Mouse (Mus musculus) liver, postnatal 0 days (tissue): ENCODE data around the gene Lmo1. TPM values are rescaled to one million over a fixed set of nuclear protein-coding genes. Genes with fewer than 3 reads are reported as not detected.

ENCODE experiments used
- ATAC-seq: fragments of 200-750 bp; cut with Nextera tagmentation; 2 replicates; pipeline ENCODE4 v1.8.0; 2017; ENCODE audit warnings: mild to moderate bottlenecking, moderate library complexity
- DNase-seq: peaks from one replicate; pipeline ENCODE4 v3.0.0-alpha.2; 2016
- H3K27ac ChIP-seq: fragments of 300-500 bp; sonication (generic); 2 replicates; pipeline ENCODE4 v1.5.1; 2014; ENCODE audit warnings: antibody characterized with exemption, moderate library complexity, mild to moderate bottlenecking, low read depth
- H3K27me3 ChIP-seq: fragments of 300-500 bp; sonication (generic); 2 replicates; pipeline ENCODE4 v1.6.1; 2014; ENCODE audit warnings: low read length, control low read depth, mixed read lengths; ENCODE audit not compliant: insufficient read depth
- H3K36me3 ChIP-seq: fragments of 300-500 bp; sonication (generic); replicated peaks from 2 replicates; pipeline ENCODE4 v1.6.1; 2014; ENCODE audit warnings: mild to moderate bottlenecking, control low read depth, low read length, moderate library complexity, mixed read lengths; ENCODE audit not compliant: insufficient read depth
- H3K4me1 ChIP-seq: fragments of 300-500 bp; sonication (generic); 2 replicates; pipeline ENCODE4 v1.6.1; 2014; ENCODE audit warnings: antibody characterized with exemption, mild to moderate bottlenecking, control low read depth; ENCODE audit not compliant: insufficient read depth
- H3K4me2 ChIP-seq: fragments of 300-500 bp; sonication (generic); 2 replicates; pipeline ENCODE4 v1.6.1; 2014; ENCODE audit warnings: low read depth, mild to moderate bottlenecking, low read length, moderate library complexity, mixed read lengths
- H3K4me3 ChIP-seq: fragments of 300-500 bp; sonication (generic); 2 replicates; pipeline ENCODE4 v1.5.1; 2014; ENCODE audit warnings: low read depth, low read length
- H3K9ac ChIP-seq: fragments of 300-500 bp; sonication (generic); replicated peaks from 2 replicates; pipeline ENCODE4 v1.6.1; 2014; ENCODE audit warnings: mild to moderate bottlenecking, moderate library complexity
- H3K9me3 ChIP-seq: fragments of 300-500 bp; sonication (generic); 2 replicates; pipeline ENCODE4 v1.6.1; 2016; ENCODE audit warnings: mild to moderate bottlenecking, control low read depth, low read length, mixed read lengths
- CTCF ChIP-seq: sonication (generic); IDR thresholded peaks from 2 replicates; pipeline ENCODE4 v1.5.1; 2016; ENCODE audit warnings: antibody characterized with exemption, low read depth
- EP300 ChIP-seq: IDR thresholded peaks from 2 replicates; pipeline ENCODE4 v1.6.1; 2016; ENCODE audit warnings: antibody characterized with exemption, low read depth, mild to moderate bottlenecking
- WGBS: fragments of 180-500 bp; shearing (Covaris S2); extraction: QIAGEN DNeasy Blood & Tissue Kit; methylation state at CpG from one replicate; pipeline ENCODE4 v1.1.7; 2014; ENCODE audit not compliant: insufficient replicate concordance; 5-methylcytosine and 5-hydroxymethylcytosine counted together
- polyA plus RNA-seq: library from polyadenylated mRNA; unstranded; fragments of >200 nt; fragmentation: Nextera tagmentation; extraction: Ambion mirVana; gene quantifications from 2 replicates; pipeline ENCODE4 v1.2.1, GENCODE M21; 2015

Gene Lmo1
- polyA plus RNA-seq, 1 experiment from 2014 or later, result 1.8 TPM

- no peak overlapping the region for H3K4me3 ChIP-seq
- TF ChIP-seq CTCF (peak; percentile 86), EP300 (no peak)
- H3K9ac ChIP-seq, result no peak overlapping the region
- no peaks in the 10 kb centered on the region for H3K36me3 ChIP-seq
- 65% methylated on average over 2 of the region's 2 CpGs for WGBS
- DNase-seq (peak; percentile 80), ATAC-seq (no peak)
- H3K9me3 ChIP-seq, result no peaks in the 10 kb centered on the region
- H3K4me1 ChIP-seq, result no peaks in the 10 kb centered on the region
- no peak overlapping the region for H3K4me2 ChIP-seq
- H3K27me3 ChIP-seq, result no peaks in the 10 kb centered on the region
- no peak overlapping the region for H3K27ac ChIP-seq
These were observed 43.3 kb upstream of the Lmo1 start for GRCm38 (mm10) chr7:109218130-109218976.

- no peak for DNase-seq
- H3K4me3 ChIP-seq, result no peak overlapping the region
- TF ChIP-seq EP300, result no peak
- TF ChIP-seq CTCF, result no peak
- no peak for ATAC-seq
- no peaks in the 10 kb centered on the region for H3K4me1 ChIP-seq
- no peaks in the 10 kb centered on the region for H3K9me3 ChIP-seq
- H3K27ac ChIP-seq, result peak overlapping the region; percentile 44; the same call in 1 of the 2 replicates
- H3K9ac ChIP-seq, result no peak overlapping the region
- 18% methylated on average over 2 of the region's 2 CpGs for WGBS
- H3K36me3 ChIP-seq, result no peaks in the 10 kb centered on the region
- H3K4me2 ChIP-seq, result no peak overlapping the region
- no peaks in the 10 kb centered on the region for H3K27me3 ChIP-seq
These were observed 34.8 kb upstream of the Lmo1 start for GRCm38 (mm10) chr7:109209804-109210203.

GRCm38 (mm10) chr7:109207811-109208210, 32.8 kb upstream of the Lmo1 start:
- no peak overlapping the region for H3K27ac ChIP-seq
- no peak for ATAC-seq
- no peaks in the 10 kb centered on the region for H3K27me3 ChIP-seq
- DNase-seq, result no peak
- no peak overlapping the region for H3K9ac ChIP-seq
- H3K4me2 ChIP-seq, result no peak overlapping the region
- no peaks in the 10 kb centered on the region for H3K4me1 ChIP-seq
- TF ChIP-seq CTCF, result no peak
- TF ChIP-seq EP300, result no peak
- 71% methylated on average over 4 of the region's 4 CpGs for WGBS
- no peaks in the 10 kb centered on the region for H3K9me3 ChIP-seq
- H3K4me3 ChIP-seq, result no peak overlapping the region
- no peaks in the 10 kb centered on the region for H3K36me3 ChIP-seq

GRCm38 (mm10) chr7:109206358-109206757, 31.4 kb upstream of the Lmo1 start:
- Histone ChIP-seq H3K27me3 (no peaks in the 10 kb centered on the region), H3K27ac (no peak overlapping the region), H3K36me3 (no peaks in the 10 kb centered on the region), H3K4me1 (no peaks in the 10 kb centered on the region), H3K9ac (no peak overlapping the region), H3K4me2 (no peak overlapping the region), H3K4me3 (no peak overlapping the region), H3K9me3 (no peaks in the 10 kb centered on the region)
- TF ChIP-seq EP300 (no peak), CTCF (no peak)
- ATAC-seq (no peak), DNase-seq (no peak)
- 46% methylated on average over 2 of the region's 2 CpGs for WGBS

GRCm38 (mm10) chr7:109203140-109203539, 28.1 kb upstream of the Lmo1 start:
- H3K27ac ChIP-seq, result no peak overlapping the region
- no peaks in the 10 kb centered on the region for H3K36me3 ChIP-seq
- H3K27me3 ChIP-seq, result no peaks in the 10 kb centered on the region
- ATAC-seq, result no peak
- no peak overlapping the region for H3K9ac ChIP-seq
- TF ChIP-seq EP300 (no peak), CTCF (no peak)
- WGBS, result 65% methylated on average over 3 of the region's 3 CpGs
- DNase-seq, result no peak
- no peak overlapping the region for H3K4me3 ChIP-seq
- H3K9me3 ChIP-seq, result no peaks in the 10 kb centered on the region
- H3K4me2 ChIP-seq, result no peak overlapping the region
- H3K4me1 ChIP-seq, result no peaks in the 10 kb centered on the region

GRCm38 (mm10) chr7:109200559-109200958, 25.6 kb upstream of the Lmo1 start:
- H3K9ac ChIP-seq, result no peak overlapping the region
- H3K27me3 ChIP-seq, result no peaks in the 10 kb centered on the region
- no peaks in the 10 kb centered on the region for H3K9me3 ChIP-seq
- TF ChIP-seq CTCF (no peak), EP300 (no peak)
- 59% methylated on average over 3 of the region's 3 CpGs for WGBS
- no peak overlapping the region for H3K27ac ChIP-seq
- DNase-seq (no peak), ATAC-seq (no peak)
- no peak overlapping the region for H3K4me3 ChIP-seq
- H3K4me2 ChIP-seq, result no peak overlapping the region
- no peaks in the 10 kb centered on the region for H3K36me3 ChIP-seq
- no peaks in the 10 kb centered on the region for H3K4me1 ChIP-seq
